Mouse (Mus musculus): ENCODE data around the gene Psmd4. TPM values are rescaled to one million over a fixed set of nuclear protein-coding genes. Genes with fewer than 3 reads are reported as not detected.
A peak's percentile ranks its signal among the peaks of the same experiment; 100 is the strongest.

Psmd4 gene
- 277 and 284 TPM in 2 replicates for polyA plus RNA-seq (2015; fragmentation: Nextera tagmentation; extraction: Ambion mirVana)

- Histone ChIP-seq H3K36me3 (replicated peaks) (peaks cover 3% of the 10 kb centered on the region; the same call in 1 of the 2 replicates), H3K27ac (peak within 1 kb of the TSS; percentile 72), H3K9ac (peak within 1 kb of the TSS; percentile 90), H3K4me3 (peak within 1 kb of the TSS; percentile 87), H3K4me2 (peak within 1 kb of the TSS; percentile 63), H3K27me3 (replicated peaks) (no peaks in the 10 kb centered on the region), H3K9me3 (no peaks in the 10 kb centered on the region), H3K4me1 (peaks cover 13% of the 10 kb centered on the region)
- ATAC-seq (replicated peaks): peak; percentile 100
- WGBS: under 1% methylated on average over 36 of the region's 36 CpGs
Measured at GRCm38 (mm10) chr3:95042166-95042837, at the start of gene Psmd4. TSS of gene Psmd4 (minus strand) at chr3:95042614.

- no peak for ATAC-seq (replicated peaks)
- 92% methylated on average over 1 of the region's 1 CpGs for WGBS
- Histone ChIP-seq H3K4me3 (no peak overlapping the region), H3K9ac (no peak overlapping the region), H3K36me3 (replicated peaks) (no peaks in the 10 kb centered on the region), H3K27ac (no peak overlapping the region), H3K27me3 (replicated peaks) (no peaks in the 10 kb centered on the region), H3K4me2 (no peak overlapping the region), H3K9me3 (no peaks in the 10 kb centered on the region), H3K4me1 (no peaks in the 10 kb centered on the region)
Measured at GRCm38 (mm10) chr3:95088071-95088470, 45.7 kb upstream of the Psmd4 start.

GRCm38 (mm10) chr3:95071606-95072005 is 29.2 kb upstream of the Psmd4 start:
- H3K27me3 ChIP-seq (replicated peaks): no peaks in the 10 kb centered on the region
- H3K9ac ChIP-seq: no peak overlapping the region
- 96% methylated on average over 2 of the region's 2 CpGs for WGBS
- H3K4me1 ChIP-seq: no peaks in the 10 kb centered on the region
- H3K4me3 ChIP-seq: no peak overlapping the region
- H3K9me3 ChIP-seq: no peaks in the 10 kb centered on the region
- H3K27ac ChIP-seq: no peak overlapping the region
- H3K4me2 ChIP-seq: no peak overlapping the region
- H3K36me3 ChIP-seq (replicated peaks): peaks cover 60% of the 10 kb centered on the region
- no peak for ATAC-seq (replicated peaks)

GRCm38 (mm10) chr3:95066570-95066969 is 24.2 kb upstream of the Psmd4 start:
- no peak for ATAC-seq (replicated peaks)
- Histone ChIP-seq H3K27ac (no peak overlapping the region), H3K9me3 (no peaks in the 10 kb centered on the region), H3K9ac (no peak overlapping the region), H3K4me1 (no peaks in the 10 kb centered on the region), H3K27me3 (replicated peaks) (no peaks in the 10 kb centered on the region), H3K4me3 (no peak overlapping the region), H3K36me3 (replicated peaks) (peaks cover 70% of the 10 kb centered on the region), H3K4me2 (no peak overlapping the region)
- WGBS: 91% methylated on average over 11 of the region's 11 CpGs

GRCm38 (mm10) chr3:95066095-95066494 is 23.7 kb upstream of the Psmd4 start:
- WGBS: 90% methylated on average over 6 of the region's 6 CpGs
- Histone ChIP-seq H3K36me3 (replicated peaks) (peaks cover 71% of the 10 kb centered on the region), H3K27me3 (replicated peaks) (no peaks in the 10 kb centered on the region), H3K9me3 (no peaks in the 10 kb centered on the region), H3K4me1 (no peaks in the 10 kb centered on the region), H3K4me3 (no peak overlapping the region), H3K27ac (no peak overlapping the region), H3K9ac (no peak overlapping the region), H3K4me2 (no peak overlapping the region)
- no peak for ATAC-seq (replicated peaks)

GRCm38 (mm10) chr3:95065553-95065952 is 23.1 kb upstream of the Psmd4 start:
- Histone ChIP-seq H3K9ac (no peak overlapping the region), H3K27me3 (replicated peaks) (no peaks in the 10 kb centered on the region), H3K4me2 (no peak overlapping the region), H3K9me3 (no peaks in the 10 kb centered on the region), H3K36me3 (replicated peaks) (peaks cover 69% of the 10 kb centered on the region), H3K4me1 (no peaks in the 10 kb centered on the region), H3K27ac (no peak overlapping the region), H3K4me3 (no peak overlapping the region)
- no peak for ATAC-seq (replicated peaks)
- WGBS: 86% methylated on average over 1 of the region's 1 CpGs

- Histone ChIP-seq H3K4me2 (no peak overlapping the region), H3K27ac (no peak overlapping the region), H3K36me3 (replicated peaks) (peaks cover 73% of the 10 kb centered on the region), H3K4me1 (no peaks in the 10 kb centered on the region), H3K9ac (no peak overlapping the region), H3K9me3 (no peaks in the 10 kb centered on the region), H3K27me3 (replicated peaks) (no peaks in the 10 kb centered on the region), H3K4me3 (no peak overlapping the region)
- WGBS: 96% methylated on average over 4 of the region's 4 CpGs
- no peak for ATAC-seq (replicated peaks)
Measured at GRCm38 (mm10) chr3:95063741-95064140, 21.3 kb upstream of the Psmd4 start.

GRCm38 (mm10) chr3:95058078-95058477 is 15.7 kb upstream of the Psmd4 start:
- no peak for ATAC-seq (replicated peaks)
- H3K36me3 ChIP-seq (replicated peaks): peaks cover 44% of the 10 kb centered on the region
- H3K4me1 ChIP-seq: no peaks in the 10 kb centered on the region
- no peak overlapping the region for H3K27ac ChIP-seq
- H3K4me3 ChIP-seq: no peak overlapping the region
- no peaks in the 10 kb centered on the region for H3K27me3 ChIP-seq (replicated peaks)
- H3K9me3 ChIP-seq: no peaks in the 10 kb centered on the region
- H3K4me2 ChIP-seq: no peak overlapping the region
- WGBS: 78% methylated on average over 8 of the region's 8 CpGs
- no peak overlapping the region for H3K9ac ChIP-seq

GRCm38 (mm10) chr3:95056275-95056674 is 13.9 kb upstream of the Psmd4 start:
- H3K4me1 ChIP-seq: no peaks in the 10 kb centered on the region
- no peak for ATAC-seq (replicated peaks)
- no peak overlapping the region for H3K27ac ChIP-seq
- H3K9me3 ChIP-seq: no peaks in the 10 kb centered on the region
- peaks cover 28% of the 10 kb centered on the region; the same call in 1 of the 2 replicates for H3K36me3 ChIP-seq (replicated peaks)
- H3K27me3 ChIP-seq (replicated peaks): no peaks in the 10 kb centered on the region
- no peak overlapping the region for H3K4me3 ChIP-seq
- no peak overlapping the region for H3K9ac ChIP-seq
- no peak overlapping the region for H3K4me2 ChIP-seq
- 93% methylated on average over 7 of the region's 7 CpGs for WGBS

- Histone ChIP-seq H3K9ac (no peak overlapping the region), H3K4me1 (no peaks in the 10 kb centered on the region), H3K4me2 (no peak overlapping the region), H3K4me3 (no peak overlapping the region), H3K27ac (no peak overlapping the region), H3K36me3 (replicated peaks) (peaks cover 14% of the 10 kb centered on the region; the same call in 1 of the 2 replicates), H3K9me3 (no peaks in the 10 kb centered on the region), H3K27me3 (replicated peaks) (no peaks in the 10 kb centered on the region)
- no peak for ATAC-seq (replicated peaks)
- 51% methylated on average over 10 of the region's 10 CpGs for WGBS
Measured at GRCm38 (mm10) chr3:95054481-95055260, 12.3 kb upstream of the Psmd4 start.

GRCm38 (mm10) chr3:95053701-95054100 is 11.3 kb upstream of the Psmd4 start:
- Histone ChIP-seq H3K36me3 (replicated peaks) (peaks cover 6% of the 10 kb centered on the region; the same call in 1 of the 2 replicates), H3K9ac (no peak overlapping the region), H3K27me3 (replicated peaks) (no peaks in the 10 kb centered on the region), H3K4me3 (no peak overlapping the region), H3K9me3 (no peaks in the 10 kb centered on the region), H3K4me2 (no peak overlapping the region), H3K4me1 (no peaks in the 10 kb centered on the region), H3K27ac (no peak overlapping the region)
- WGBS: 37% methylated on average over 3 of the region's 3 CpGs
- no peak for ATAC-seq (replicated peaks)

- H3K9me3 ChIP-seq: no peaks in the 10 kb centered on the region
- 36% methylated on average over 1 of the region's 1 CpGs for WGBS
- ATAC-seq (replicated peaks): peak; percentile 63; the same call in 1 of the 2 replicates
- H3K4me1 ChIP-seq: no peaks in the 10 kb centered on the region
- no peak overlapping the region for H3K4me2 ChIP-seq
- H3K36me3 ChIP-seq (replicated peaks): peaks cover under 1% of the 10 kb centered on the region; the same call in 1 of the 2 replicates
- no peak overlapping the region for H3K27ac ChIP-seq
- H3K27me3 ChIP-seq (replicated peaks): no peaks in the 10 kb centered on the region
- H3K4me3 ChIP-seq: no peak overlapping the region
- no peak overlapping the region for H3K9ac ChIP-seq
Measured at GRCm38 (mm10) chr3:95052959-95053358, 10.5 kb upstream of the Psmd4 start.

Measured in midbrain, embryonic 15.5 days (tissue).